Mouse (Mus musculus) brown adipose tissue, adult 24 weeks (tissue): ENCODE data around the gene Stk32c. TPM values are rescaled to one million over a fixed set of nuclear protein-coding genes. Genes with fewer than 3 reads are reported as not detected.
A peak's percentile ranks its signal among the peaks of the same experiment; 100 is the strongest.

Experiments
- H3K27ac ChIP-seq: fragments of 200-500 bp; replicated peaks from 2 replicates; pipeline ENCODE4 v1.5.1; 2012; ENCODE audit warnings: low read depth, mild to moderate bottlenecking, low read length
- H3K4me1 ChIP-seq: fragments of 200-500 bp; 2 replicates; pipeline ENCODE4 v1.6.1; 2012; ENCODE audit warnings: low read length, mixed read lengths; ENCODE audit not compliant: control insufficient read depth, insufficient read depth, insufficient read length
- H3K4me3 ChIP-seq: fragments of 200-500 bp; 2 replicates; pipeline ENCODE4 v1.5.1; 2012; ENCODE audit warnings: low read depth, mild to moderate bottlenecking, low read length, moderate library complexity; ENCODE audit not compliant: insufficient read depth
- polyA plus RNA-seq: library from polyadenylated mRNA; stranded (reverse); fragments of >200 nt; gene quantifications from 2 replicates; pipeline ENCODE4 v1.2.4, GENCODE M21; 2012; ENCODE audit not compliant: missing spikeins, insufficient read depth, insufficient read length

The Stk32c gene
- polyA plus RNA-seq, 1 experiment = not detected

DNA sequence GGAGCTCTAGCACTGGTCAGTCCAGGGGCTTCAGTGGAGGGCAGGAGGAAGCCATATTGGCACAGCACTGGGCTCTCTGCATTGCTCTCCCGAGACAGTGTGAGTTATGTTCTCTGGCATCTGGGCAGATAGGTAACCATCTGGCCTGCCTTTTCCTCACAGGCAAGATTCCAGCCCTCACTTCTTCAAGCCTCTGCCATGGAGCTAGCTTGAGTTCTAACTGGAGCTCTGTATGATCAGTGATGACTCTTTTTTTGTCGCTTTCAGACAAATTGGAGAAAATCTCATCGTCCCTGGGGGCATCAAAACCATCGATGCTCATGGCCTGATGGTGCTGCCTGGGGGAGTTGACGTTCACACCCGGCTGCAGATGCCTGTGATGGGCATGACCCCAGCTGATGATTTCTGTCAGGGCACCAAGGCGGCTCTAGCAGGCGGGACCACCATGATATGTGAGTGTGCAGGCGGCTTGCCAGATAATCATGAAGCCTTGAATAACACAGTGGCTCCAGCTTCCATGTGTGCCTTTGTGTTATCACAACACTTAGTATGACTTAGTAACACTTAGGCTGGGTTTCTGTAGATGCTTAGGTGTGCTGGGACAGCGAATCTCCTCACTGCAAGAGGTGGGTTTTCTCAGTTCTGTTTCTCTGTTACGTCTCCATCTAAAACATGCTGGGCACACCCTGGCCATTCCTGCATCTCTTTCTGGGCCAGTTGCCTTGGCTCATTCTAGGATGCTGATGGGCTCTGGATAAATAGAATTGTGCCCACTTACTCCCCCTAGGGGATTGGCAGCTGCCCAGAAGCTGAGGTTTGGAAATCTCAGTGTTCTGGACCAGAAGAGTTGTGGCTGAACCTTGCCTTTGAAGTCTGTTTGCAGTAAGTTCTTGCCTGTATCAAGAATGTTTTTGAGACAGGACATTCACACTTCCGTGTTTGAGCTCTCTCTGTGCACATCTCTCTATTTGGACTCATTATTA is 122.9 kb downstream of the Stk32c start:
- no peak overlapping the region for H3K4me3 ChIP-seq
- H3K4me1 ChIP-seq = no peaks in the 10 kb centered on the region
- H3K27ac ChIP-seq = no peak overlapping the region

DNA sequence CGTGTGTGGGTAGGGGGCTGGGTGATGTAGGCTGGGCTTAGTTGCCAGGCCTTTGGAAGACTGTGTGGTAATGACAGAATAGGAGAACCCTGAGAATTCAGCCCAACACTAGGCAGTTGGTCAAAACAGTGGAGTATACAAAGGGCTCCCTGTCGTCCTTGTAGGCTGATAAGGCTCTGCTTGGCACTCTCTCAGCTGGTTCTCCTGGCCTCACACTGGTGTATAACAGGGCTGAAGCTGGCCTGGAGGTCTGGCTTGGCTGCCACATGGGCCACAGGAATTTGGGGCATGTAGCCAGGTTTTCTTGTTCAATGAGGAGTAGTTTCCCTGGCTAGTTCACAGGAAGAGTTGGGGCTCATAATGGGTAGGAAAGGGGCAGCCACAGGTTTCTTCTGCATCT is 125.3 kb downstream of the Stk32c start:
- no peak overlapping the region for H3K27ac ChIP-seq
- H3K4me3 ChIP-seq = no peak overlapping the region
- no peaks in the 10 kb centered on the region for H3K4me1 ChIP-seq

DNA sequence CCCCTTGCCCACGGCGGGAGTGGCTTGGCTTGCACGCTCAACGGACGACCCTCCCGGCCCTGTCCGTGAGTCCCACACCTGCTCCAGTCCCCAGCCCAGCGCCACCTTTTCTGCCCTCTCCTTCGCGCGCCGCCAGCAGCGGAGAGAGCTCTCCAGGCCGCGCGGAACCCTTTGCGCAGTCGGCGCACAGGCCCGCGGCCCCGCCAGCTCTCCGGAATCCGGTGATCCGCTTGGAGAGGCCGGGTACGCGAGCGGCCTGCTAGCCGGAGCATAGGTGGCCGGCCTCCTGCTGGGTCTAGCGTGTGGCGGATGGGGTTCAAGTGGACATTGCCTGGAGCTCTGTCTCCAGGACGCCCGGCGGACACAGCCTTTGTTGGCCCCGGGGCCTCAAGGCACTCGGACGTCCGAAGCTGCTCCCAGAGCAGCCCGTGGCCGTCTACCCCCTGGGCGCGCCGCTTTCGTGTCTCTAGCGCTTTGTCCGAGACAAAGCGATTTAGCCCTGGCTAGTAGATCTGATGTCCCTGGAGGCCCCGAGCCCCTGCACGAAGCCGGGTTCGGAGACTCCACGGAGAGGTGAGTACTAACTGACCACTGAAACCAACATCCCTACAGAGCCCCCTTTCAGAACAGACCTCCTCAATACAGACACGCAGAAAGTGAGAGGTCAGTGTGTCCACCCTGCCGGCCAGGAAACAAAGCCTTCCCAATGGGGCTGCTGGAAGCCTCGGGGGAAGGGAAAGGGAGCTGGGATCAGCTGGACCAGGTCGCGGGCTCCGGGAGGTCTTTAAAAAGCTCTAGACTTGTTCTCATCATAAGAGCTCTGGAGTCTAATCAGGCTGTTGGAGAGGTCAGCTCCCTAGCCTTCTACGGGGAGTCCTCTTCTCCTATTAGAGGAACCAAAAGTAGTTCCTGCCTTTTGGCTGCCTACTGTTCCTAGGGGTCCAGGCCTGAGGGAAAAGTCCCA is 126.6 kb downstream of the Stk32c start:
- Histone ChIP-seq H3K4me1 (no peaks in the 10 kb centered on the region), H3K27ac (no peak overlapping the region), H3K4me3 (peak overlapping the region; percentile 62)

DNA sequence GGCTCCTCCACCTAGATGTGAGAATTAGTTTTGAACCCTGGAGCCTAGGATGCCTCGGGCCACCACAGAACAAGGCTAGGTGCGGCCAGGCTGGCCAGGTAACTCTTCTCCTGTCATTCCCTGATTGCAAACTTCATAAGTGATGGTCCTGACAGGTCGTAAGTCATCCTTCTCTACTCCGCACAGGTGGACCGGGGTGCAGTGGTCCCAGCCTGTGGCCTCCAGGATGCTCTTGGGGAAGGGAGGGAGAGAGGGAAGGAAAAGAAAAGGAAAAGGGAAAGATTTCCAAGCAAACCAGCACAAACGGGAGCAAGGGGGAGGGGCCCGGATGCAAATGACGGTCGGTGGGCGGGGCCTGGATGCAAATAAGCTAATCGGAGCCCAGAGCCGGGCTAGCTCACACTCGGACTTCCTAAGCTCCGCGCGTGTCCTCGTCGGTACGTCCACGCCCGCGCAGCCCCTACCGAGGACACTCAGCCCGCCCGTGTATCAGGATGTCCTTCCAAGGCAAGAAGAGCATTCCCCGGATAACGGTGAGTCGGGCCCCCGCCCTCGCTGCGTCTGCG is 127.4 kb downstream of the Stk32c start, which contains the start of gene Dpysl4:
Dpysl4 (plus strand) TSS at position 373 of the 566 bp plus-strand sequence.
- Histone ChIP-seq H3K4me1 (no peaks in the 10 kb centered on the region), H3K27ac (no peak within 1 kb of the TSS), H3K4me3 (peak within 1 kb of the TSS; percentile 62)

DNA sequence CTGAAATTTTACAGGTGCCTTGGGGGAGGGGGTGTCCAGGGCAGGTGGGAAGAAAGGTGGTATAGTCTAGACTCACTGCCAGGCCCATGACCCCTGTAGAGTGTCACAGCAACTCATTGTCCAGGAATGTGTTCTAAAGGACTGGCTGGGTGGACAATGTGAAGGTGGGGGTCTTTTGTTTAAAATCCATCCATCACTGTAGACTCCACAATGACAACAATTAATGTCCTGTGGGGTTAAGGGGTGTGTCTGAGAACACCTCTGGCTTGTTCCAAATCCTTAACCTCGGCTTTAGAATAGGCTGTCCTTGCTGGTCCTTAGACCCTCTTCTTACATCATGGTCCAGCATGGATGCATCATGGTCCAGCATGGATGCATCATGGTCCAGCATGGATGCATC is 128.8 kb downstream of the Stk32c start:
- H3K27ac ChIP-seq = no peak overlapping the region
- H3K4me1 ChIP-seq = no peaks in the 10 kb centered on the region
- no peak overlapping the region for H3K4me3 ChIP-seq

DNA sequence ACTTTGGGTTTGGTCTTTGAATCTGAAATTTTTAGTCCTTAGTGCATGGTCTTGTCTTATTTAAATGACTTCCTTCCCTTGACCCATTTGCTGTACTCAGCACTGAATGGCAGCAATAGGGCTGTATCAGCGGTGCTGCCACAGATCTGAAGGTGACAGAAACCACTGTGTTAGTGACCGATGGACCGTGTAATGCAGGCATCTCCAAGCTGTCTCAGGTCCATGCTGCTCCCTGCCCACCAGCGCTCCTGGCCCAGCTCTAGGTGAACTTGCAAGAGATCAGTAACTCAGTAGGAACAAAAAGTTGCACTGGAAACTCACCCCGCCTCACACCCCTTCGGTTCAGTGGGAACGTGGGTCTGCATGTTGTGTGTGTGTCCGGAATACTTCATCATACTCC is 130.8 kb downstream of the Stk32c start:
- H3K27ac ChIP-seq = no peak overlapping the region
- no peaks in the 10 kb centered on the region for H3K4me1 ChIP-seq
- no peak overlapping the region for H3K4me3 ChIP-seq

DNA sequence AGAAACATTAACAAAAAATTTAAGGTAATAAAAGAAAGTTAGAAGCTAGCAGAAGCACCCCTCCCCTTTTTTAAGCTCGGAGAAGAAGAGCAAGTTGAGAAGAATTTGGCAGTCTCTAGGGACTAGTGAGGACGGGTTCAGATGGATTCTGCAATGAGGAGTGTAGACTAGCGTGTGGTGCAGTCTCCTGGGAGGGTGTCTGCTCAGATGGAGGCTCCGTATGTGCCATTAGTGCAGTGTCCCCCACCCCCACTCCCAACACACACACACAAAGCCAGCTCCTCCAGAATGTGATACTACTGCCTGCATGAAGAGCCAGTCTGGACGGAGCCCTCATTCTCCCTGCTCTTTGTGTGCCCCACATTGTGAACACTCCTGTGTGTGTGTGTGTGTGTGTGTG is 131.9 kb downstream of the Stk32c start:
- no peak overlapping the region for H3K27ac ChIP-seq

DNA sequence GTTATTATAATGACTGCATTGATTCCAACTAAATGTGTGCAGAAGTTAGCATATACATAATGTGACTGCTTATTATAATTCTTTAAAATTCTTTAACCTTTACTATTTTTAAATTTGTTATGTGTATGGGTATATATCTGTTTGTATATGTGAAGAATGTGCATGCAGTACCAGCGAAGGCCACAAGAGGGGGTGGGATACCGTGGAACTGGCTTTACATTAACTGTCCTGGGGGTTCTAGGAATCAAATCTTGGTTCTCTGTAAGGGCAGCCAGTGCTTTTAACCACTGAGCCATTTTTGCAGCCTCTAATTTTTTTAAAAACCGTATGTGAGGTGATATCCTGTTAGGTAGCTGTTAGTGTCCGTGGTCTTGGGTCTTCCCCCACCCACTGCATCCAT is 132.4 kb downstream of the Stk32c start:
- no peak overlapping the region for H3K27ac ChIP-seq
- H3K4me1 ChIP-seq = no peaks in the 10 kb centered on the region
- H3K4me3 ChIP-seq = no peak overlapping the region

More for the DNA sequence above, 131.9 kb downstream of the Stk32c start:
- H3K4me1 ChIP-seq = no peaks in the 10 kb centered on the region
- H3K4me3 ChIP-seq = no peak overlapping the region

DNA sequence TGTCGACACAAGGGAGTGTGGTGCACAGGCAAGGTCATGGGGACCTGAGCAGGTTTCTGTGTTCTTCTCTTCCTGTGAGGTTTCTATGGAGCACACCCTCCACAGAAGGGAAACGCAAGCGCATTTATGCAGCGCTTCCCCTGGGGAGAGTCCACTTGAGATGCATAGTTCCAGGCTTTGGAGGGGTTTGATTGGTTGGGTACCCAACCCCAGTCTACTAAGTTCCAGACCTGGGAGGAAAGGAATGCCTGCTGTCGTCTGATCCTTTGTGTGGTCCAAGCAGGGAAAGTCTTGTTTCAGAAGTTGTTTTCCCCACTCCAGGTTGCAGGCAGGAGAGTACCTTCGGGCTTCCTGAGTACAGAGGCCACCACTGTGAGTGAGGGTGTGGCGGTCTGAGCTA is 134.0 kb downstream of the Stk32c start:
- H3K4me1 ChIP-seq = no peaks in the 10 kb centered on the region
- no peak overlapping the region for H3K4me3 ChIP-seq
- H3K27ac ChIP-seq = no peak overlapping the region

DNA sequence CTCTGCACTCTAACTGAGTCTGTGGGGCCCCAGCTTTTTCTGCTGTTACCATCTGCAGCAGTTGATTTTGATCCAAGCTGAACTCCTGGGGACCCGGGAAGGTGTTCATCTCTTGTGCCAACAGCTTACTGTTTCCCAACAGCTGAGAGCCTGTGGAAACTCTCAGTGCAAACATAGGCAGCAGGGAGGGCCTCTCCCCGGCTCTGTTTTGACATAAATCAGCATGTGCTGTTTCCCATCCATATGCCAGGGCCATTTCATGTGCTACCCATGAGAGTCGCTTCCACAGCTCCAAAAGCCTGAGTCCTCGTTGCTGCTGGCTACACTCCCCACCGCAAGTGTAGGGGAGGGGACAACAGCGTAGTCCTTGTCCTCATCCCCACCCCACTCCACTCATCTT is 134.9 kb downstream of the Stk32c start:
- Histone ChIP-seq H3K4me1 (no peaks in the 10 kb centered on the region), H3K27ac (no peak overlapping the region), H3K4me3 (no peak overlapping the region)

DNA sequence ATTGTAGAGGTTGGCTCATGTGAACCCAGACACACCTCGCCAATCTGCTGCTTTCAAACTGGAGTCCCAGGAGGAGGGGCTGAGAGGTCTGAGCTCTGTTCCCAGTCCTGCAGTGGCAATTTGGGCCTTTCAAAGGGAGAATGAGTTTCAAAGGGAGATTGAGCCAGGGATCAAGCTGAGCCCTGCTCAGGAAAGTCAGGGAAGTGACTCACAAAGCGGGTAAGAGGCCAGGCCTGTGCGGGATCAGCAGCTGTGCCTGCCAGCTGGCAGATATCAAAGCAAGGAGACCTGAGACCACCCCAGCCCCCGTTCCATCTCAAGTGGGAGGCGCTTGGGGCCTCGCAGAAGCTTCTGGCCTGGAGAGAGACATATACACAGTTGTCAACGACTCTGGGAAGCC is 135.8 kb downstream of the Stk32c start:
- no peak overlapping the region for H3K27ac ChIP-seq
- no peak overlapping the region for H3K4me3 ChIP-seq
- no peaks in the 10 kb centered on the region for H3K4me1 ChIP-seq

DNA sequence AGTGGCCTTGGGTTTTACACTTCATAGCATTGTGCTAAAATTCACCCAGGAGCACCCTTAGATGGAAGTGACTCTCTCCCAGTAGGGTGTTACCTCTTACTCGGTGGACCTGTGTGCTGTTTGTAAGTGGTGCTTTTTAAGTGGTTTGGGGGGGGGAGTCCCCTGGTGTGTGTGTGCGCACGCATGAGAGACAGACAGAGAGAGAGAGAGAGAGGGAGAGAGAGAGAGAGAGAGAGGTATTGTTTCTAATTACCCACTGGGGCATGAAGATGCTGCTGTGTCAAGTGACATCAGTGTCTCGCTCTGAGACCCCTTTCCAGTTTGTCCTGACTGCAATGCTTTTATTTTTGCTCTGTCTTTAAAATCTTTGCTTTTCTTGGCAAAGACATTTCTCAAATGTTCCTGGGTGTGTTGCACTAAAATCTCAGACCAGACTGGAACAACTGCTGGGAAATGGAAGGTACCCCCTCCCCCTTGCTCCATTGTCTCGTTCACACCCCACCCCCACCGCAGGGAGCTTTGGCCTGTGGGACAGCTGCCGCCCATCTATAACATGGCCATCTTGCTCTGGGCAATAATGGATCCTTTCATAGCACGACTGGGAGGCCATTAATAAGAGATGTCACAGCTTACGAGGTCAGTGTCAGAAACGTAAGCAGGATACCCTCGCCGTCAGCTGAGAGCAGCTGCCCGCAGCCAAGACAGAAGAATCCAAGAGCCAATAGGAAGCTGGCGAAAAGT is 137.9 kb downstream of the Stk32c start:
- Histone ChIP-seq H3K27ac (no peak overlapping the region), H3K4me3 (no peak overlapping the region), H3K4me1 (no peaks in the 10 kb centered on the region)

DNA sequence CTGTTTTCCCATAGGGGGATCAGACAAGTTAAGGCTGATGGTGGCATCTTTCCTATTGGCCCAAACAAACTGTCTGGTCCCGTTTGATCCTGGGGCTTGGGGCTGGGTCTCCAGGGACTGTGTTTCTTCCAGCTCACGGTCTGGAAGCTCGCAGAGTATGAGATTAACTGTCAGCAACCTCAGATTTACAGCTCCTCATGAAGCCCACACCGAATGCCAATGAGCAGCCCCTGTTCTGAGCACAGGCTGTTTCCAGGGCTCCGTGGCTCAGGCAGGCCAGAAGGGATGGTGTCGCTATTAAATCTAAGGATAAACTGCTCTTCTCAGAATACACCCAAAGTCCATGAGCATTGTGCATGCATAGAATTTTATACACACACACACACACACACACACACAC is 138.9 kb downstream of the Stk32c start:
- Histone ChIP-seq H3K27ac (no peak overlapping the region), H3K4me3 (no peak overlapping the region), H3K4me1 (no peaks in the 10 kb centered on the region)

DNA sequence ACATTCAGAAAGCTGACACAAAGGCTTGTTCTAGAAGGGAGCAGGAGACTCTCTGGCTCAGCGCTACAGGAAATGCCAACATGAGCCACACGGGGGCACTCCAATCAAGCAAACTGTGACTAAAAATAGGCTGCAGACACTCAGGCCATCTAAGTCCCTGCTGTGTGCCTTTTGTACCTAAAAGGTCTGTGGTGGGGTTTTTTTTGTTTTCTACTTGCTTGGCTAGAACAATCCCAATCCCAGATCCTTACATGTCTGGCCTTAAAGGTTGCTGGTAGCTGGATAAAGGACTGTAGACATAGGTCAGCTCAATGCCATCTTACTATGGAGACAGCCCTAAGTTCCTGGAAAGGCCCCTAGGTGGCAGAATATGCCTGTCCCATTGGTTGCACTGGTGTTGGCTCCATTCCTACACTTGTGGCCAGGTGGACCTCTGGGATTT is 144.9 kb downstream of the Stk32c start:
- H3K27ac ChIP-seq = no peak overlapping the region
- H3K4me3 ChIP-seq = no peak overlapping the region
- H3K4me1 ChIP-seq = 0 out of 2 replicates have a peak, but pooled peaks cover 4% of the 10 kb centered on the region
